Mouse (Mus musculus) stomach, postnatal 0 days (tissue): ENCODE measurements around the gene Mrtfa. TPM values are rescaled to one million over a fixed set of nuclear protein-coding genes. Genes with fewer than 3 reads are reported as not detected.
A peak's percentile ranks its signal among the peaks of the same experiment; 100 is the strongest.

Experiments
- ATAC-seq: fragments of 200-750 bp; cut with Nextera tagmentation; 2 replicates; pipeline ENCODE4 v1.8.0; 2017; ENCODE audit not compliant: low FRiP score, low TSS enrichment
- DNase-seq: peaks from one replicate; pipeline ENCODE4 v3.0.0-alpha.2; 2016; ENCODE audit warnings: low spot score
- H3K27ac ChIP-seq: fragments of 300-500 bp; sonication (generic); replicated peaks from 2 replicates; pipeline ENCODE4 v1.5.1; 2014; ENCODE audit warnings: mild to moderate bottlenecking, control low read depth
- H3K27me3 ChIP-seq: fragments of 300-500 bp; sonication (generic); 2 replicates; pipeline ENCODE4 v1.6.1; 2014; ENCODE audit warnings: low read length; ENCODE audit not compliant: control insufficient read depth, insufficient read depth
- H3K36me3 ChIP-seq: fragments of 300-500 bp; sonication (generic); 2 replicates; pipeline ENCODE4 v1.6.1; 2014; ENCODE audit warnings: low read length, mixed read lengths; ENCODE audit not compliant: control insufficient read depth, insufficient read depth
- H3K4me1 ChIP-seq: fragments of 300-500 bp; sonication (generic); replicated peaks from 2 replicates; pipeline ENCODE4 v1.6.1; 2014; ENCODE audit warnings: antibody characterized with exemption; ENCODE audit not compliant: control insufficient read depth, insufficient read depth
- H3K4me2 ChIP-seq: fragments of 300-500 bp; sonication (generic); replicated peaks from 2 replicates; pipeline ENCODE4 v1.6.1; 2014; ENCODE audit warnings: low read depth, mild to moderate bottlenecking, control low read depth, moderate library complexity
- H3K4me3 ChIP-seq: fragments of 300-500 bp; sonication (generic); 2 replicates; pipeline ENCODE4 v1.5.1; 2014; ENCODE audit warnings: low read depth, low read length, control low read depth
- H3K9ac ChIP-seq: fragments of 300-500 bp; sonication (generic); 2 replicates; pipeline ENCODE4 v1.6.1; 2014; ENCODE audit warnings: mild to moderate bottlenecking, low read length, control low read depth, mixed read lengths
- H3K9me3 ChIP-seq: fragments of 300-500 bp; sonication (generic); 2 replicates; pipeline ENCODE4 v1.6.1; 2016; ENCODE audit warnings: low read length; ENCODE audit not compliant: control insufficient read depth
- CTCF ChIP-seq: IDR thresholded peaks from 2 replicates; pipeline ENCODE4 v1.5.1; 2016; ENCODE audit warnings: antibody characterized with exemption, low read depth, mild to moderate bottlenecking, moderate library complexity
- EP300 ChIP-seq: optimal IDR thresholded peaks from 2 replicates; pipeline ENCODE3; 2016; ENCODE audit warnings: antibody characterized with exemption
- WGBS: fragments of 180-500 bp; shearing (Covaris S2); extraction: QIAGEN DNeasy Blood & Tissue Kit; methylation state at CpG from one replicate; pipeline ENCODE4 v1.1.7; 2014; 5-methylcytosine and 5-hydroxymethylcytosine counted together
- polyA plus RNA-seq: library from polyadenylated mRNA; unstranded; fragments of >200 nt; fragmentation: Nextera tagmentation; extraction: Ambion mirVana; gene quantifications from 2 replicates; pipeline ENCODE4 v1.2.1, GENCODE M21; 2015

Gene Mrtfa
- polyA plus RNA-seq, 1 experiment from 2014 or later: 12.6 TPM

GRCm38 (mm10) chr15:80979611-80980010, 210.9 kb downstream of the Mrtfa start:
- no peak for TF ChIP-seq CTCF
- TF ChIP-seq EP300: no peak
- 41% methylated on average over 4 of the region's 4 CpGs for WGBS
- Histone ChIP-seq H3K4me3 (no peak overlapping the region), H3K36me3 (no peaks in the 10 kb centered on the region), H3K27me3 (no peaks in the 10 kb centered on the region), H3K9me3 (no peaks in the 10 kb centered on the region), H3K27ac (peak overlapping the region; percentile 70), H3K9ac (0 out of 2 replicates have a peak overlapping the region, but pooled peaks have one; percentile 13), H3K4me2 (peak overlapping the region; percentile 85), H3K4me1 (0 out of 2 replicates have a peak, but pooled peaks cover 2% of the 10 kb centered on the region)
- no peak for ATAC-seq
- no peak for DNase-seq

DNA sequence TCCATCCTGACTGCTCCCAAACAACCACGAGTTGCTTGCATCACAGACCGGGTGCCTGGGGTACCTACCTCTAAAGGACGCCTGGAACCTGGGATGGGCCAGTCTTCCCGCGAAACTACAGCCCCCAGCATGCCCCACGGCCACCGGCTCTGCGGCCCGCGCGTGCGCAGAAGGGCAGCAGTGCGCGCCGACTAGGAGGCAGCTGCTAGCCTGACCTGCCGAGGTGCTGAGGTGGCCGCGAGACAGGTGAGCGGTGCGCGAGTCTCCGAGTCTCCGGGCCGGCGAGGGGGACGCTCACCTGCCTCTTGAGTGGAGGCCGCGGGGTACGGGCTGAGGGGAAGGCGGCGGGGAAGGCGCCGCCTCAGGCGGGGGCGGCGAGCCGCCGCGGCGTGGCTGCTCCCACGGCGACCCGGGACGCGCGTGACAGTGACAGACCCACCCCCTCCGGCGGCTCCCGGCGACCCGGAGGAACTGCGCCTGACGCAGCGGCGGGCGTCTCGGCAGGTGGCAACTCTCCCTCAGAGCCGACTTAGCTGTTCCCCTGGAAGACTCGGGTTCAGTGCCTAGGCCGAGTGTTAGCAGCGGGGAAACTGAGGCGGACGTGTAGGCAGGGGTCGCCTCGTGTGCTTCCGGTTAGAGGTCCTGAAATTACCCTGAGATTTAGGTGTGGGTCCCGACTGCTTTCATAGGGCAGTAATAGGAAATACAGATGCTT, 212.8 kb downstream of the Mrtfa start, which contains the start of gene Sgsm3:
TSS of gene Sgsm3 (plus strand) at position 146 of the 715 bp plus-strand sequence.
- Histone ChIP-seq H3K36me3 (no peaks in the 10 kb centered on the region), H3K4me3 (peak within 1 kb of the TSS; percentile 91), H3K9me3 (no peaks in the 10 kb centered on the region), H3K27ac (peak within 1 kb of the TSS; percentile 85), H3K27me3 (no peaks in the 10 kb centered on the region), H3K9ac (peak within 1 kb of the TSS; percentile 79), H3K4me2 (peak within 1 kb of the TSS; percentile 85), H3K4me1 (0 out of 2 replicates have a peak, but pooled peaks cover 2% of the 10 kb centered on the region)
- ATAC-seq (peak; percentile 89), DNase-seq (peak; percentile 92)
- under 1% methylated on average over 57 of the region's 67 CpGs for WGBS
- TF ChIP-seq CTCF (no peak), EP300 (no peak)

GRCm38 (mm10) chr15:80975666-80976065, 214.9 kb downstream of the Mrtfa start:
- Histone ChIP-seq H3K27me3 (no peaks in the 10 kb centered on the region), H3K36me3 (no peaks in the 10 kb centered on the region), H3K4me1 (0 out of 2 replicates have a peak, but pooled peaks cover under 1% of the 10 kb centered on the region), H3K9ac (no peak overlapping the region), H3K4me3 (no peak overlapping the region), H3K9me3 (no peaks in the 10 kb centered on the region), H3K27ac (peak overlapping the region; percentile 36; the same call in 1 of the 2 replicates), H3K4me2 (no peak overlapping the region)
- ATAC-seq (peak; percentile 47; the same call in 1 of the 2 replicates), DNase-seq (peak; percentile 41)
- WGBS: 66% methylated on average over 3 of the region's 3 CpGs
- TF ChIP-seq EP300: no peak
- TF ChIP-seq CTCF: no peak

GRCm38 (mm10) chr15:80974311-80974710, 216.2 kb downstream of the Mrtfa start:
- WGBS: 31% methylated on average over 5 of the region's 5 CpGs
- Histone ChIP-seq H3K4me1 (no peaks in the 10 kb centered on the region), H3K9ac (no peak overlapping the region), H3K27me3 (no peaks in the 10 kb centered on the region), H3K4me2 (no peak overlapping the region), H3K4me3 (no peak overlapping the region), H3K36me3 (no peaks in the 10 kb centered on the region), H3K27ac (no peak overlapping the region), H3K9me3 (no peaks in the 10 kb centered on the region)
- no peak for TF ChIP-seq CTCF
- no peak for TF ChIP-seq EP300
- ATAC-seq (no peak), DNase-seq (no peak)

GRCm38 (mm10) chr15:80969371-80969770, 221.2 kb downstream of the Mrtfa start:
- ATAC-seq (no peak), DNase-seq (no peak)
- Histone ChIP-seq H3K9me3 (no peaks in the 10 kb centered on the region), H3K4me1 (no peaks in the 10 kb centered on the region), H3K4me3 (no peak overlapping the region), H3K4me2 (no peak overlapping the region), H3K27ac (no peak overlapping the region), H3K27me3 (no peaks in the 10 kb centered on the region), H3K9ac (no peak overlapping the region), H3K36me3 (peaks cover 28% of the 10 kb centered on the region)
- WGBS: 68% methylated on average over 1 of the region's 1 CpGs
- TF ChIP-seq EP300 (no peak), CTCF (no peak)

Other genes starting within 250 kb of the Mrtfa start
- gene Adsl, start 242.3 kb downstream of the Mrtfa start, polyA plus RNA-seq: 77.0 and 79.7 TPM in 2 replicates
- 44.8 and 49.4 TPM in 2 replicates for gene Sgsm3, start 213.0 kb downstream of the Mrtfa start, polyA plus RNA-seq
- gene Mchr1, start 44.7 kb upstream of the Mrtfa start, polyA plus RNA-seq: 3.0 and 4.9 TPM in 2 replicates
- gene Slc25a17, start 170.1 kb upstream of the Mrtfa start, polyA plus RNA-seq: 84.6 and 85.1 TPM in 2 replicates
- gene St13, start 209.3 kb upstream of the Mrtfa start, polyA plus RNA-seq: 79.5 and 80.2 TPM in 2 replicates
- gene Xpnpep3, start 209.4 kb upstream of the Mrtfa start, polyA plus RNA-seq: 3.7 and 4.1 TPM in 2 replicates
- gene Dnajb7, start 217.5 kb upstream of the Mrtfa start, polyA plus RNA-seq: 0.56 and 0.70 TPM in 2 replicates